Mouse (Mus musculus) lung, adult 2 months (tissue): ENCODE measurements around the gene Gnpat. TPM values are rescaled to one million over a fixed set of nuclear protein-coding genes. Genes with fewer than 3 reads are reported as not detected.
A peak's percentile ranks its signal among the peaks of the same experiment; 100 is the strongest.

Experiments
- DNase-seq: peaks from one replicate; pipeline ENCODE4 v3.0.0; 2022
- H3K4me1 ChIP-seq: fragments of 200-500 bp; 2 replicates; pipeline ENCODE4 v1.6.1; 2011; ENCODE audit warnings: low read length; ENCODE audit not compliant: control insufficient read depth, insufficient read depth
- H3K4me3 ChIP-seq: fragments of 200-500 bp; replicated peaks from 2 replicates; pipeline ENCODE3; 2011; ENCODE audit warnings: low read depth, mild to moderate bottlenecking, control low read depth, low read length; ENCODE audit errors: extremely low read depth
- CTCF ChIP-seq: fragments of 200-500 bp; IDR thresholded peaks from 2 replicates; pipeline ENCODE4 v1.5.1; 2011; ENCODE audit warnings: mild to moderate bottlenecking, low read length, control low read depth; ENCODE audit not compliant: insufficient read depth
- POLR2A ChIP-seq: fragments of 200-500 bp; IDR thresholded peaks from 2 replicates; pipeline ENCODE4 v1.6.1; 2011; ENCODE audit warnings: low read depth, mild to moderate bottlenecking, control low read depth, low read length, borderline replicate concordance; ENCODE audit errors: extremely low read depth
- WGBS: fragments of 180-500 bp; shearing (Covaris S2); methylation state at CpG from one replicate; pipeline ENCODE4 v1.1.7; 2018; 5-methylcytosine and 5-hydroxymethylcytosine counted together
- polyA plus RNA-seq: library from polyadenylated mRNA; depleted of rRNA; stranded (reverse); fragments of >200 nt; gene quantifications from 2 replicates; pipeline ENCODE4 v1.2.3, GENCODE M21; 2012; rRNA removed

Gene Gnpat
- 50.8 and 63.2 TPM in 2 replicates for polyA plus RNA-seq

GRCm38 (mm10) chr8:124862321-124863162 lies at the start of gene Gnpat, which contains the start of gene 2810004N23Rik:
Gnpat (plus strand) TSS chr8:124863033.
2810004N23Rik (minus strand) TSS chr8:124863120.
- no peak for TF ChIP-seq CTCF
- TF ChIP-seq POLR2A = peak; percentile 81
- peaks cover 15% of the 10 kb centered on the region for H3K4me1 ChIP-seq
- under 1% methylated on average over 55 of the region's 55 CpGs for WGBS
- peak; percentile 96 for DNase-seq
- H3K4me3 ChIP-seq = peak within 1 kb of the TSS; percentile 100

- no peaks in the 10 kb centered on the region for H3K4me1 ChIP-seq
- TF ChIP-seq POLR2A = no peak
- no peak for TF ChIP-seq CTCF
- no peak for DNase-seq
- 90% methylated on average over 4 of the region's 4 CpGs for WGBS
- no peak overlapping the region for H3K4me3 ChIP-seq
These were observed 49.5 kb upstream of the Gnpat start for GRCm38 (mm10) chr8:124813326-124813725.

- TF ChIP-seq POLR2A = no peak
- 92% methylated on average over 12 of the region's 12 CpGs for WGBS
- no peak overlapping the region for H3K4me3 ChIP-seq
- no peak for DNase-seq
- H3K4me1 ChIP-seq = no peaks in the 10 kb centered on the region
These were observed 47.0 kb upstream of the Gnpat start for GRCm38 (mm10) chr8:124815870-124816269.

GRCm38 (mm10) chr8:124816866-124817265 lies 46.0 kb upstream of the Gnpat start:
- no peak for TF ChIP-seq POLR2A
- no peak for TF ChIP-seq CTCF
- Histone ChIP-seq H3K4me3 (no peak overlapping the region), H3K4me1 (no peaks in the 10 kb centered on the region)
- 93% methylated on average over 11 of the region's 11 CpGs for WGBS
- no peak for DNase-seq

- WGBS = 74% methylated on average over 3 of the region's 3 CpGs
- TF ChIP-seq POLR2A = no peak
- no peak for TF ChIP-seq CTCF
- DNase-seq = no peak
- Histone ChIP-seq H3K4me1 (no peaks in the 10 kb centered on the region), H3K4me3 (no peak overlapping the region)
These were observed 45.5 kb upstream of the Gnpat start for GRCm38 (mm10) chr8:124817361-124817760.

GRCm38 (mm10) chr8:124819612-124820115 lies 43.2 kb upstream of the Gnpat start:
- H3K4me1 ChIP-seq = no peaks in the 10 kb centered on the region
- 41% methylated on average over 6 of the region's 6 CpGs for WGBS
- no peak for DNase-seq
- TF ChIP-seq CTCF (no peak), POLR2A (no peak)
- H3K4me3 ChIP-seq = no peak overlapping the region

- no peak for DNase-seq
- Histone ChIP-seq H3K4me1 (no peaks in the 10 kb centered on the region), H3K4me3 (no peak overlapping the region)
- TF ChIP-seq POLR2A (no peak), CTCF (no peak)
- 31% methylated on average over 11 of the region's 11 CpGs for WGBS
These were observed 42.7 kb upstream of the Gnpat start for GRCm38 (mm10) chr8:124820125-124820524.

GRCm38 (mm10) chr8:124823497-124823896 lies 39.3 kb upstream of the Gnpat start:
- DNase-seq = no peak
- Histone ChIP-seq H3K4me1 (peaks cover 2% of the 10 kb centered on the region; the same call in 1 of the 2 replicates), H3K4me3 (no peak overlapping the region)
- WGBS = 73% methylated on average over 6 of the region's 6 CpGs
- no peak for TF ChIP-seq CTCF

- TF ChIP-seq POLR2A (no peak), CTCF (no peak)
- whole genome bisulfite sequencing = 28% methylated on average over 7 of the region's 7 CpGs
- peak; percentile 32 for DNase-seq
These were observed 36.2 kb upstream of the Gnpat start for GRCm38 (mm10) chr8:124826658-124827057.

GRCm38 (mm10) chr8:124827387-124827786 lies 35.4 kb upstream of the Gnpat start:
- Histone ChIP-seq H3K4me3 (no peak overlapping the region), H3K4me1 (peaks cover 2% of the 10 kb centered on the region; the same call in 1 of the 2 replicates)
- DNase-seq = peak; percentile 52
- no peak for TF ChIP-seq POLR2A
- TF ChIP-seq CTCF = peak; percentile 79
- 2% methylated on average over 5 of the region's 5 CpGs for WGBS

More at GRCm38 (mm10) chr8:124826658-124827057, 36.2 kb upstream of the Gnpat start:
- peaks cover 2% of the 10 kb centered on the region; the same call in 1 of the 2 replicates for H3K4me1 ChIP-seq
- H3K4me3 ChIP-seq = no peak overlapping the region
